In the genomic region with DNA sequence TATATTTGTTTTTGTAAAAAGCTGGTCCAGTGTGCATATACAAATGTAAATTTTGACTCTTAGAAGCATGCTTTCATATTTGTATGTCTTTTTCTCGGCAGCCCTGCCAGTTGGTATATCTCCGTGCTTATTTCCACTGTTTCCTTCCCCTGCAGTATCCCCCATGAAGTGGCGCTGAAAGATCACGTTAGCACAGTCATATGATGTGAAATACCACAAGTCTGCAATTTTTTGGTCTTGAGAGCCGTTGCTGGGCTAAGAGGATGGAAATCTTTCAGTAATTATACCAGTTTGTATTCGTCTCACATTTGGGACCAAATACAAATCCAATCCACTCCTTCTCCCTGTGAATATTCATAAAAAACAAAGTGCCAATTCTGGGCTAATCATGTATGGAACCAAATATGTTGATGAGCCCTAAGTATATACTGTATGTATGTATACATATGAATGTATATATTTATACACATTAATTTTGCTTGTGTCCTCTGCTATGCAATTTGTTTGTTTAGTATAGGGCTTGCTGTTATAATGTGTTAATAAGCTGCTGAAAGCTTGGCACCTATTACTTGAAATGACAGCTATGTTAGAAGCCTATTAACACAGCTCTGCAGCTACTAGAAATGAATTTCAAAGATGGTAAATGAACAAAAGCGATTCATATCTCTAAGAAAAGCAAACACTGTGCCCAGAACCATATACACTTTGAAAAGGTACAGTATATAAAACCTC, we compare ENCODE assay signal across 18 mouse cellular contexts.
DNase-seq lines count a peak whose midpoint lies in the region; ATAC-seq and TF ChIP-seq lines count a peak whose summit lies in the region.
"Had no signal": no experiment of that assay in that cellular context is flagged by ENCODE, and none has a peak within 500 bp of the region (broad histone marks: within the 10 kb centered on the region; RNA-seq: fewer than 3 reads in every experiment).

No protein-coding gene starts in this region.

- WGBS in kidney, embryonic 14.5 days, result 51% methylated on average over 7 of the region's 7 CpGs
- 29% methylated on average over 7 of the region's 7 CpGs for WGBS in thymus, adult 2 months

- TF ChIP-seq CTCF in thymus, adult 2 months (IDR thresholded peaks at IDR 0.05; ENCODE audit: borderline replicate concordance, control insufficient read depth, extremely low read depth, insufficient read depth, low read length, poor library complexity), result no peak

- H3K4me3 ChIP-seq in kidney, embryonic 14.5 days (ENCODE audit: low read length), result no peak overlapping the region
- H3K4me3 ChIP-seq in thymus, adult 2 months (ENCODE audit: control insufficient read depth, insufficient read depth, low read length), result no peak overlapping the region
- H3K4me3 ChIP-seq: heart, embryonic 13.5 days; liver, embryonic 12.5 days; midbrain, embryonic 12.5 days; neural tube, embryonic 12.5 days had no signal

- H3K4me2 ChIP-seq in kidney, embryonic 14.5 days (replicated peaks; ENCODE audit: low read depth, low read length), result no peak overlapping the region
- H3K4me2 ChIP-seq: heart, embryonic 13.5 days; liver, embryonic 12.5 days; midbrain, embryonic 12.5 days; neural tube, embryonic 12.5 days had no signal

- no peak for DNase-seq in kidney, adult 18-20 months
- peak; percentile 8 to 22 for DNase-seq in left cerebral cortex, postnatal 14 days (ENCODE audit: low spot score in 2 of 2)
- no peak for DNase-seq in left cerebral cortex, postnatal 36 days (ENCODE audit: low spot score in 2 of 2)
- peak; percentile 1 for DNase-seq in 416B (ENCODE audit: low read depth)
- DNase-seq in NIH3T3 (ENCODE audit: low read depth), result peak; percentile 20
- DNase-seq in thymus, adult 2 months, result no peak
- DNase-seq: adrenal gland, postnatal 10 days; cerebellum, adult 9-10 months; embryo, embryonic 11 days; heart, postnatal 4 days; left cerebral cortex, postnatal 4 days; lung, postnatal 36 days; thymus, postnatal 36 days had no signal

- no peaks in the 10 kb centered on the region for H3K36me3 ChIP-seq in kidney, embryonic 14.5 days (ENCODE audit: control insufficient read depth, insufficient read depth, low read length)
- no peaks in the 10 kb centered on the region for H3K36me3 ChIP-seq in thymus, adult 2 months (ENCODE audit: control insufficient read depth, insufficient read depth, low read length)
- H3K36me3 ChIP-seq: heart, embryonic 13.5 days; liver, embryonic 12.5 days; midbrain, embryonic 12.5 days; neural tube, embryonic 12.5 days had no signal

- no peaks in the 10 kb centered on the region for H3K27me3 ChIP-seq in kidney, embryonic 14.5 days (ENCODE audit: control insufficient read depth, insufficient read depth, low read length)
- H3K27me3 ChIP-seq in thymus, adult 2 months (ENCODE audit: control insufficient read depth, insufficient read depth, low read length), result no peaks in the 10 kb centered on the region
- H3K27me3 ChIP-seq: heart, embryonic 13.5 days; liver, embryonic 12.5 days; midbrain, embryonic 12.5 days; neural tube, embryonic 12.5 days had no signal

- H3K9me3 ChIP-seq in kidney, embryonic 14.5 days (ENCODE audit: control insufficient read depth, low read length), result no peaks in the 10 kb centered on the region
- H3K9me3 ChIP-seq: heart, embryonic 13.5 days; liver, embryonic 12.5 days; midbrain, embryonic 12.5 days; neural tube, embryonic 12.5 days had no signal

- TF ChIP-seq POLR2A in thymus, adult 2 months (IDR thresholded peaks at IDR 0.05; ENCODE audit: control insufficient read depth, extremely low read depth, insufficient read depth, low read length, poor library complexity), result no peak

- peak overlapping the region; percentile 55; the same call in 1 of the 2 replicates for H3K27ac ChIP-seq in kidney, embryonic 14.5 days (ENCODE audit: low read depth, low read length)
- H3K27ac ChIP-seq in thymus, adult 2 months (ENCODE audit: control insufficient read depth, insufficient read depth, low read length), result no peak overlapping the region
- H3K27ac ChIP-seq: heart, embryonic 13.5 days; liver, embryonic 12.5 days; midbrain, embryonic 12.5 days; neural tube, embryonic 12.5 days had no signal

- ATAC-seq in kidney, embryonic 14.5 days (ENCODE audit: low FRiP score, low TSS enrichment), result no peak
- ATAC-seq: liver, embryonic 12.5 days had no signal

- intact Hi-C loops in left cerebral cortex, postnatal 14 days (cut with DNase I), result no loop called here
- intact Hi-C loops in left cerebral cortex, postnatal 36 days (cut with DNase I), result no loop called here

- no peaks in the 10 kb centered on the region for H3K4me1 ChIP-seq in kidney, embryonic 14.5 days (ENCODE audit: control insufficient read depth, insufficient read depth, low read length)
- no peaks in the 10 kb centered on the region for H3K4me1 ChIP-seq in thymus, adult 2 months (replicated peaks; ENCODE audit: control insufficient read depth, insufficient read depth, low read length)
- H3K4me1 ChIP-seq: heart, embryonic 13.5 days; liver, embryonic 12.5 days; midbrain, embryonic 12.5 days; neural tube, embryonic 12.5 days had no signal

- no peak overlapping the region for H3K9ac ChIP-seq in kidney, embryonic 14.5 days (ENCODE audit: low read depth, low read length)
- H3K9ac ChIP-seq: heart, embryonic 13.5 days; liver, embryonic 12.5 days; midbrain, embryonic 12.5 days; neural tube, embryonic 12.5 days had no signal

Comparison
In these comparisons a context has a peak if more than half of its experiments do, and no peak if none do; other contexts are left out.
1. DNase-seq: peak in left cerebral cortex, postnatal 14 days (2 of 2), 416B (single experiment) and NIH3T3 (single experiment); none in kidney, adult 18-20 months (single experiment), left cerebral cortex, postnatal 36 days (0 of 2) and thymus, adult 2 months (single experiment).